Mouse (Mus musculus) ES-E14 (cell line): ENCODE measurements around the gene Aacs. TPM values are rescaled to one million over a fixed set of nuclear protein-coding genes. Genes with fewer than 3 reads are reported as not detected.

Experiments used
- DNase-seq: peaks from one replicate; pipeline ENCODE4 v3.0.0-alpha.2; 2013; ENCODE audit warnings: low read depth, low spot score
- H3K27ac ChIP-seq: 2 replicates; pipeline ENCODE4 v1.5.1; 2012; ENCODE audit warnings: low read depth, mild to moderate bottlenecking, low read length, moderate library complexity, mixed read lengths; ENCODE audit not compliant: poor library complexity, insufficient read depth, severe bottlenecking
- H3K36me3 ChIP-seq: 2 replicates; pipeline ENCODE4 v1.6.1; 2012; ENCODE audit warnings: mild to moderate bottlenecking, low read length, moderate library complexity, mixed read lengths; ENCODE audit not compliant: control insufficient read depth, poor library complexity, insufficient read depth, severe bottlenecking
- H3K4me1 ChIP-seq, 2 experiments: fragments of 150-350 bp in 1 of 2; sonication (generic) in 1 of 2; 2 replicates each; pipeline ENCODE4 v1.6.1; 2012; ENCODE audit warnings: low read length in 2 of 2, mild to moderate bottlenecking in 1 of 2, mixed read lengths in 1 of 2; ENCODE audit not compliant: control insufficient read depth in 2 of 2, insufficient read depth in 2 of 2, poor library complexity in 1 of 2
- H3K4me3 ChIP-seq, 2 experiments: fragments of 150-350 bp in 1 of 2; sonication (generic) in 1 of 2; 2 replicates each; pipeline ENCODE4 v1.5.1; 2012; ENCODE audit warnings: low read length in 2 of 2, low read depth in 1 of 2, mild to moderate bottlenecking in 1 of 2, mixed read lengths in 1 of 2; ENCODE audit not compliant: insufficient read depth in 1 of 2, poor library complexity in 1 of 2, severe bottlenecking in 1 of 2
- H3K9ac ChIP-seq: 2 replicates; pipeline ENCODE4 v1.6.1; 2012; ENCODE audit warnings: low read depth, mild to moderate bottlenecking, low read length, mixed read lengths; ENCODE audit not compliant: poor library complexity, insufficient read depth, severe bottlenecking
- H3K9me3 ChIP-seq: fragments of 150-350 bp; sonication (generic); 2 replicates; pipeline ENCODE4 v1.6.1; 2012; ENCODE audit warnings: low read depth, mild to moderate bottlenecking, low read length; ENCODE audit not compliant: control insufficient read depth, insufficient read depth
- CHD2 ChIP-seq: IDR thresholded peaks from 2 replicates; pipeline ENCODE4 v1.6.1; 2014; ENCODE audit warnings: mild to moderate bottlenecking, low read depth, low read length, inconsistent platforms
- HCFC1 ChIP-seq: IDR thresholded peaks from 2 replicates; pipeline ENCODE4 v1.6.1; 2012; ENCODE audit warnings: low read length, inconsistent platforms, borderline replicate concordance; ENCODE audit not compliant: insufficient read depth
- MAFK ChIP-seq: IDR thresholded peaks from 2 replicates; pipeline ENCODE4 v1.6.1; 2014; ENCODE audit warnings: mild to moderate bottlenecking, low read depth, low read length, inconsistent platforms; ENCODE audit not compliant: insufficient read depth
- ZC3H11A ChIP-seq: IDR thresholded peaks from 2 replicates; pipeline ENCODE4 v1.6.1; 2012; ENCODE audit warnings: low read depth, mild to moderate bottlenecking, inconsistent platforms, low read length, borderline replicate concordance
- ZNF384 ChIP-seq: IDR thresholded peaks from 2 replicates; pipeline ENCODE4 v1.6.1; 2012; ENCODE audit warnings: low read depth, low read length, inconsistent platforms
- in situ Hi-C, 2 experiments: fragments of 600-800 bp; cut with MboI; formaldehyde crosslinking; loops; one replicate each; pipeline ENCODE4 v1.15.1; 2025; ENCODE audit warnings: low sequenced_read_pairs in 2 of 2, inconsistent platforms in 1 of 2; ENCODE audit not compliant: unreplicated experiment in 2 of 2
- total RNA-seq: library from RNA; depleted of rRNA; stranded (reverse); fragments of 300-350 nt; gene quantifications from 2 replicates; pipeline ENCODE4 v1.2.3, GENCODE M21; 2012

The Aacs gene
- total RNA-seq, 1 experiment = 20.6 TPM

GRCm38 (mm10) chr5:125492379-125493092, 16.9 kb downstream of the Aacs start:
- no peaks in the 10 kb centered on the region; the same call in 1 of the 2 replicates for H3K36me3 ChIP-seq

GRCm38 (mm10) chr5:125493093-125493423, 17.4 kb downstream of the Aacs start:
- no peak for TF ChIP-seq ZNF384
- no peak for TF ChIP-seq MAFK
- no peak for TF ChIP-seq ZC3H11A
- no peak for TF ChIP-seq HCFC1
- no peak for TF ChIP-seq CHD2
- H3K9ac ChIP-seq = no peak overlapping the region
- in situ Hi-C loops = no loop called here
- peaks cover 0 to 10% of the 10 kb centered on the region in 2 experiments; a peak in 2 of 4 replicates for H3K4me1 ChIP-seq
- no peaks in the 10 kb centered on the region; the same call in 1 of the 2 replicates for H3K36me3 ChIP-seq
- no peaks in the 10 kb centered on the region for H3K9me3 ChIP-seq
- H3K27ac ChIP-seq = no peak overlapping the region
- H3K4me3 ChIP-seq = no peak overlapping the region
- DNase-seq = no peak

More at GRCm38 (mm10) chr5:125492379-125493092, 16.9 kb downstream of the Aacs start:
- Histone ChIP-seq H3K9ac (no peak overlapping the region), H3K9me3 (no peaks in the 10 kb centered on the region), H3K4me3 (no peak overlapping the region), H3K4me1 (peaks cover 0 to 10% of the 10 kb centered on the region in 2 experiments; a peak in 2 of 4 replicates), H3K27ac (0 out of 2 replicates have a peak overlapping the region, but pooled peaks have one; percentile 9)
- no peak for DNase-seq
- no peak for TF ChIP-seq ZNF384
- no peak for TF ChIP-seq HCFC1
- TF ChIP-seq ZC3H11A = no peak
- no peak for TF ChIP-seq CHD2
- no peak for TF ChIP-seq MAFK
- in situ Hi-C loops = no loop called here

- Histone ChIP-seq H3K27ac (no peak overlapping the region), H3K36me3 (no peaks in the 10 kb centered on the region; the same call in 1 of the 2 replicates), H3K9ac (no peak overlapping the region), H3K9me3 (no peaks in the 10 kb centered on the region), H3K4me3 (no peak overlapping the region), H3K4me1 (peaks cover 0 to 10% of the 10 kb centered on the region in 2 experiments; a peak in 2 of 4 replicates)
- no peak for DNase-seq
- TF ChIP-seq HCFC1 = no peak
- no peak for TF ChIP-seq ZC3H11A
- no peak for TF ChIP-seq CHD2
- TF ChIP-seq ZNF384 = no peak
- no peak for TF ChIP-seq MAFK
- in situ Hi-C loops = no loop called here
Measured at GRCm38 (mm10) chr5:125495655-125496054, 20.0 kb downstream of the Aacs start.

- Histone ChIP-seq H3K36me3 (no peaks in the 10 kb centered on the region; the same call in 1 of the 2 replicates), H3K4me3 (no peak overlapping the region), H3K9ac (no peak overlapping the region), H3K9me3 (no peaks in the 10 kb centered on the region), H3K27ac (no peak overlapping the region), H3K4me1 (peaks cover 0 to 5% of the 10 kb centered on the region in 2 experiments; a peak in 2 of 4 replicates)
- DNase-seq = peak; percentile 63
- in situ Hi-C loops = no loop called here
- TF ChIP-seq ZNF384 = no peak
- TF ChIP-seq MAFK = no peak
- no peak for TF ChIP-seq HCFC1
- no peak for TF ChIP-seq ZC3H11A
- no peak for TF ChIP-seq CHD2
Measured at GRCm38 (mm10) chr5:125497821-125498600, 22.4 kb downstream of the Aacs start.
